17 mouse cellular contexts compared by ENCODE assay signal in the genomic region with DNA sequence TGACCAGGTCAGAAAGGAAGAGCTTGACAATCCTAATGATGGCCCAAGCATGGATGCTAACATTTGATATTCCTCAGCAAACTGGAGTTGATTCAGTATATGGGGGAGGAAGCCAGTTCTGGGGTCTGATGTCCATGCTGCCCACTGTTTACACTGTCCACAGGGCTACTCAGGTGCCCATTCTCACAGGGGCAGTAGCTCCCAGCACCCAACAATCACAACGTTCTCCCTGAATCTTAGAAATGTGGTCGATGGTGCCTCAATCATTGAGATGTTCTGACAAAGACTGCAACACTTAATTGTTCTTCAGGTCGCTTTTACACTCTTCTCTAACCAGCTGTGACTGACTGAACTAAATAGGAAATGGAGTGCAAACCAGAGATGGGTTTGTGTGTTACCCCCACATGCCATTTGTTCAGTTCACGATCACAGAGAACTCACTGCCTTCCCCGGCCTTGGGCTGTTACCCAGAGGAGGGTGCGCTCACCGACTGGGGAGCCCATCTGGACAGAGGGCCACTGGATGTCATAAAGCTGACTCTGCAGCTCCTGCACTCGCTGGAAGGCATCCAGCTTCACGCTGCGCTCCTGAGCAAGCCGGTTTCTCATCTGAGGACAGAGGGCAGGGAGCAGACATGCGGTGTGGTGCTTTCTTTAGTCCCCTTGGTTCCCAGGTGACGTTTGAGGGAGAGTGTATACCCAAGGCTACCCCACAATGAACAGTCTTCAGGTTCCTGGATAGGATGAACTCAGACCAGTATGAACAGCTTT. TPM values are rescaled to one million over a fixed set of nuclear protein-coding genes. Genes with fewer than 3 reads are reported as not detected.
DNase-seq lines count a peak whose midpoint lies in the region; ATAC-seq and TF ChIP-seq lines count a peak whose summit lies in the region.
"Had no signal": no experiment of that assay in that cellular context is flagged by ENCODE, and none has a peak within 500 bp of the region (broad histone marks: within the 10 kb centered on the region; RNA-seq: fewer than 3 reads in every experiment).

No protein-coding gene starts in this region.

- 67% methylated on average over 13 of the region's 13 CpGs for WGBS in heart, embryonic 11.5 days (ENCODE audit: insufficient replicate concordance)
- 29% methylated on average over 13 of the region's 13 CpGs for WGBS in kidney, embryonic 16.5 days
- WGBS in intestine, postnatal 0 days, result 51% methylated on average over 13 of the region's 13 CpGs

- DNase-seq in cerebellum, adult 9-10 months, result no peak
- peak; percentile 16 for DNase-seq in heart, postnatal 4 days
- peak; percentile 47 for DNase-seq in adrenal gland, postnatal 25 days
- no peak for DNase-seq in right cerebral cortex, postnatal 36 days (ENCODE audit: low spot score in 2 of 2)
- DNase-seq: retina, postnatal 1 day; spleen, adult 18-20 months had no signal

- H3K4me1 ChIP-seq in heart, embryonic 11.5 days (ENCODE audit: control insufficient read depth, insufficient read depth, low read length), result peaks cover 10% of the 10 kb centered on the region
- peaks cover 9% of the 10 kb centered on the region for H3K4me1 ChIP-seq in kidney, embryonic 16.5 days (ENCODE audit: insufficient read depth, low read length)
- H3K4me1 ChIP-seq in intestine, postnatal 0 days (replicated peaks; ENCODE audit: control insufficient read depth, insufficient read depth, low read length), result peaks cover 10% of the 10 kb centered on the region; the same call in 1 of the 2 replicates
- H3K4me1 ChIP-seq: neural tube, embryonic 15.5 days had no signal

- no peak overlapping the region for H3K9ac ChIP-seq in heart, embryonic 11.5 days (ENCODE audit: low read depth, low read length)
- H3K9ac ChIP-seq in kidney, embryonic 16.5 days (replicated peaks; ENCODE audit: low read length), result no peak overlapping the region
- H3K9ac ChIP-seq in intestine, postnatal 0 days (ENCODE audit: low read depth, low read length), result no peak overlapping the region
- H3K9ac ChIP-seq: hindbrain, embryonic 14.5 days; limb, embryonic 15.5 days; lung, embryonic 15.5 days; neural tube, embryonic 15.5 days had no signal

- H3K4me3 ChIP-seq in heart, embryonic 11.5 days (ENCODE audit: low read depth, low read length), result no peak overlapping the region
- H3K4me3 ChIP-seq in kidney, embryonic 16.5 days (ENCODE audit: low read length), result no peak overlapping the region
- H3K4me3 ChIP-seq in intestine, postnatal 0 days (ENCODE audit: low read depth, low read length), result no peak overlapping the region
- H3K4me3 ChIP-seq: embryonic facial prominence, embryonic 10.5 days; limb, embryonic 15.5 days; lung, embryonic 15.5 days; neural tube, embryonic 15.5 days had no signal

- ATAC-seq in cerebellum, adult (ENCODE audit: insufficient number of reproducible peaks, low FRiP score, low TSS enrichment), result 0 out of 2 replicates have a peak, but pooled peaks have one; percentile 15
- ATAC-seq in heart, embryonic 11.5 days (replicated peaks; ENCODE audit: insufficient number of reproducible peaks, low FRiP score, low TSS enrichment), result no peak
- peak; percentile 57; the same call in 1 of the 2 replicates for ATAC-seq in kidney, embryonic 16.5 days (ENCODE audit: low FRiP score, low TSS enrichment)
- no peak for ATAC-seq in intestine, postnatal 0 days

- no peaks in the 10 kb centered on the region; the same call in 1 of the 2 replicates for H3K36me3 ChIP-seq in heart, embryonic 11.5 days (ENCODE audit: control insufficient read depth, insufficient read depth, low read length)
- H3K36me3 ChIP-seq in kidney, embryonic 16.5 days (ENCODE audit: insufficient read depth, low read length), result peaks cover 3% of the 10 kb centered on the region; the same call in 1 of the 2 replicates
- H3K36me3 ChIP-seq in intestine, postnatal 0 days (ENCODE audit: control insufficient read depth, insufficient read depth), result no peaks in the 10 kb centered on the region
- H3K36me3 ChIP-seq: limb, embryonic 15.5 days; lung, embryonic 15.5 days; neural tube, embryonic 15.5 days had no signal

- H3K27ac ChIP-seq in heart, embryonic 11.5 days (ENCODE audit: low read depth, low read length), result no peak overlapping the region
- no peak overlapping the region for H3K27ac ChIP-seq in kidney, embryonic 16.5 days (ENCODE audit: low read length)
- no peak overlapping the region for H3K27ac ChIP-seq in intestine, postnatal 0 days (ENCODE audit: low read depth, low read length)
- H3K27ac ChIP-seq: embryonic facial prominence, embryonic 10.5 days; hindbrain, embryonic 14.5 days; limb, embryonic 15.5 days; lung, embryonic 15.5 days; neural tube, embryonic 15.5 days; stomach, postnatal 0 days had no signal

- no peaks in the 10 kb centered on the region for H3K27me3 ChIP-seq in heart, embryonic 11.5 days (ENCODE audit: control insufficient read depth, insufficient read depth, low read length)
- H3K27me3 ChIP-seq in kidney, embryonic 16.5 days (ENCODE audit: insufficient read depth, low read length), result no peaks in the 10 kb centered on the region
- no peaks in the 10 kb centered on the region for H3K27me3 ChIP-seq in intestine, postnatal 0 days (replicated peaks; ENCODE audit: control insufficient read depth, insufficient read depth, low read length)
- H3K27me3 ChIP-seq: limb, embryonic 15.5 days; lung, embryonic 15.5 days; neural tube, embryonic 15.5 days had no signal

- TF ChIP-seq CTCF in intestine, postnatal 0 days (IDR thresholded peaks at IDR 0.05; ENCODE audit: low read depth), result no peak

- peaks cover 5% of the 10 kb centered on the region; the same call in 1 of the 2 replicates for H3K9me3 ChIP-seq in heart, embryonic 11.5 days (replicated peaks; ENCODE audit: control insufficient read depth, low read length)
- H3K9me3 ChIP-seq in kidney, embryonic 16.5 days (ENCODE audit: low read length), result peaks cover 5% of the 10 kb centered on the region
- H3K9me3 ChIP-seq in intestine, postnatal 0 days (ENCODE audit: control insufficient read depth), result no peaks in the 10 kb centered on the region

- no peak overlapping the region for H3K4me2 ChIP-seq in heart, embryonic 11.5 days
- no peak overlapping the region for H3K4me2 ChIP-seq in kidney, embryonic 16.5 days (replicated peaks; ENCODE audit: low read depth, low read length)
- H3K4me2 ChIP-seq in intestine, postnatal 0 days (replicated peaks; ENCODE audit: low read depth), result no peak overlapping the region
- H3K4me2 ChIP-seq: hindbrain, embryonic 14.5 days; limb, embryonic 15.5 days; lung, embryonic 15.5 days; neural tube, embryonic 15.5 days had no signal

RNA-seq across cellular contexts. Expression of a gene that starts 27.4 kb away (rescaled TPM):
- total RNA-seq in heart, postnatal 4 days (2021), result 100 to 1,000 TPM; 216 to 218 TPM
- 187 and 204 TPM in 2 replicates for polyA plus RNA-seq in heart, embryonic 11.5 days (2014; fragmentation: Nextera tagmentation; extraction: Ambion mirVana)
- 213 and 238 TPM in 2 replicates for total RNA-seq in adrenal gland, postnatal 25 days (2021)
- polyA plus RNA-seq in kidney, embryonic 16.5 days (2015; fragmentation: Nextera tagmentation; extraction: Ambion mirVana), result 191 and 208 TPM in 2 replicates
- polyA plus RNA-seq in intestine, postnatal 0 days (2015; fragmentation: Nextera tagmentation; extraction: Ambion mirVana), result 181 and 189 TPM in 2 replicates

RNA-seq across cellular contexts. Expression of a gene that starts 56.3 kb away (rescaled TPM):
- 1 to 10 TPM; 3.8 to 3.9 TPM for total RNA-seq in heart, postnatal 4 days (2021)
- 0.75 and 1.4 TPM in 2 replicates for polyA plus RNA-seq in heart, embryonic 11.5 days (2014; fragmentation: Nextera tagmentation; extraction: Ambion mirVana)
- total RNA-seq in adrenal gland, postnatal 25 days (2021), result 1.7 TPM in 1 of 2 replicates, not detected in the other
- polyA plus RNA-seq in kidney, embryonic 16.5 days (2015; fragmentation: Nextera tagmentation; extraction: Ambion mirVana), result 2.6 and 3.7 TPM in 2 replicates
- polyA plus RNA-seq in intestine, postnatal 0 days (2015; fragmentation: Nextera tagmentation; extraction: Ambion mirVana), result 1.0 and 1.3 TPM in 2 replicates
- total RNA-seq: monocyte, adult 5-6 weeks had no signal

RNA-seq across cellular contexts. Expression of a gene that starts 56.4 kb away (rescaled TPM):
- total RNA-seq in heart, postnatal 4 days (2021), result 10 to 100 TPM; 45.4 to 48.7 TPM
- polyA plus RNA-seq in heart, embryonic 11.5 days (2014; fragmentation: Nextera tagmentation; extraction: Ambion mirVana), result 46.7 and 46.8 TPM in 2 replicates
- total RNA-seq in adrenal gland, postnatal 25 days (2021), result 27.2 and 36.3 TPM in 2 replicates
- polyA plus RNA-seq in kidney, embryonic 16.5 days (2015; fragmentation: Nextera tagmentation; extraction: Ambion mirVana), result 84.1 and 91.2 TPM in 2 replicates
- 65.1 and 65.8 TPM in 2 replicates for polyA plus RNA-seq in intestine, postnatal 0 days (2015; fragmentation: Nextera tagmentation; extraction: Ambion mirVana)

Comparison
In these comparisons a context has a peak if more than half of its experiments do, and no peak if none do; other contexts are left out.
1. ATAC-seq: peak in cerebellum, adult (single experiment) and kidney, embryonic 16.5 days (single experiment); none in heart, embryonic 11.5 days (single experiment) and intestine, postnatal 0 days (single experiment).
2. DNase-seq: peak in heart, postnatal 4 days (single experiment) and adrenal gland, postnatal 25 days (single experiment); none in cerebellum, adult 9-10 months (single experiment) and right cerebral cortex, postnatal 36 days (0 of 2).